Mouse (Mus musculus): ENCODE results near the gene Exosc2.

DNA sequence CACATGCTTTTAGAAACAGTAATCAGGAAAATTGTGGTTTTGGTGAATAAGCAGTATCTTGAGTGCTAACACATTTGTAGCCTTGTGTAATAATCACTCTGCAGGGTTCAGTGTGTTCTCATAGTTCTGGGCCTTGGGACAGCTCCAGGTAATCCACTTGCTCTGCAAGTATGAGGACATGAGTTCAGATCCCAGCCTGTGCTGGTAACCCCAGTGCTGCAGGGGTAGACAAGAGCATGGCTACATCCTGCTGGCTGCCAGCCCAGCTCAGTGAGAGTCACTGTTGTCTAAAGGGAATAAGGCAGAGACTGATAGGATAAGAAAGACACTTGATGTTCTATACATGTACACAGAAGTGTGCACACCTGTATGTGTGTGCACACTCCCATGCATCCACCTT is 35.4 kb downstream of the Exosc2 start:
- TF ChIP-seq POLR2A (IDR thresholded peaks at IDR 0.05; ENCODE audit: borderline replicate concordance, low read depth, low read length) (no peak), CTCF (IDR thresholded peaks at IDR 0.05; ENCODE audit: low read depth, low read length) (no peak)
